Mouse (Mus musculus): Measurements from ENCODE around the gene Syne2. TPM values are rescaled to one million over a fixed set of nuclear protein-coding genes. Genes with fewer than 3 reads are reported as not detected.

Gene Syne2
- polyA plus RNA-seq, 1 experiment from 2014 or later: 42.6 TPM

DNA sequence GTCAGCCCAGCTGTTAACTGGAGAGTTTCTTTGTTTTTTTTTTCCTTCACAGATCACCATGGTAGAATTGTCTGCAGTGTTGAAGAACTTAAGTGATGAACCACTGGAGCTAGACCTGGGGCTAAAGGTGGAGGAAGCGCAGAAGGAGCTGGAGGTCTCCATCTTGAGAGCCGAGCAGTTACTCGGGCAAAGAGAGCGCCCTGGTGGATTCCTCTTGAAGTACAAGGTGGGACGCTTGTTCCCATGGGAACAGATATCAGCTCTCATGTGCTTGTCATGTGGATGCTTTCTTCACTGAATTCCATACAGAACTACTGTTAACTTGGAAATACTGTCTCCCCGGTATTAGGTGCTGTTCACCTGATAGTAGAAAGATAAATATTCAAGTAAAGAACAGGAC, 101.0 kb downstream of the Syne2 start:
- Histone ChIP-seq H3K4me3 (ENCODE audit: low read length) (no peak overlapping the region), H3K9me3 (ENCODE audit: control insufficient read depth, low read length) (no peaks in the 10 kb centered on the region), H3K4me1 (ENCODE audit: control insufficient read depth, insufficient read depth, low read depth, low read length) (no peaks in the 10 kb centered on the region), H3K9ac (ENCODE audit: low read depth, low read length) (no peak overlapping the region), H3K27me3 (replicated peaks; ENCODE audit: control insufficient read depth, insufficient read depth, low read length) (no peaks in the 10 kb centered on the region), H3K4me2 (ENCODE audit: low read length) (no peak overlapping the region), H3K27ac (ENCODE audit: low read depth, low read length) (no peak overlapping the region), H3K36me3 (ENCODE audit: control insufficient read depth, insufficient read depth, low read length) (peaks cover 3% of the 10 kb centered on the region; the same call in 1 of the 2 replicates)
- no peak for ATAC-seq
- 60% methylated on average over 6 of the region's 6 CpGs for WGBS

DNA sequence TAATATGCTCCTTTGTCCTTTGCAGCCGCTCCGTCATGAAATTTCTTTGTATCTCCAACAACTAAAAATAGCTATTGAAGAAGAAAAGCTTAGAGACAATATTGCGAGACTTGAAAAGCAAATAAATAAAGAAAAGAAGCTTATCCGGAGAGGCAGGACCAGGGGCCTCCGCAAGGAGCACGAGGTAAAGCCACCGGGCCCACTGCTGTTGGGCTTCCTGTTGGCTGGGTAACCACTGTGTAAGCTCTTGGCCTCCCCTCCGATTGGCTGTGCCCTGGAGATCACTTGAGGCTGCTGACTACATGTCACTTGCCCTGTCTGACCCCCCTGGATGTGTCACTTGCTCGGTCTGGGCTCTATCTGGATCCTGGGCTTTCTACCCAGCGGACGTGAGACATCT, 105.0 kb downstream of the Syne2 start:
- Histone ChIP-seq H3K4me1 (ENCODE audit: control insufficient read depth, insufficient read depth, low read depth, low read length) (no peaks in the 10 kb centered on the region), H3K27me3 (replicated peaks; ENCODE audit: control insufficient read depth, insufficient read depth, low read length) (no peaks in the 10 kb centered on the region), H3K36me3 (ENCODE audit: control insufficient read depth, insufficient read depth, low read length) (no peaks in the 10 kb centered on the region; the same call in 1 of the 2 replicates), H3K4me3 (ENCODE audit: low read length) (no peak overlapping the region), H3K27ac (ENCODE audit: low read depth, low read length) (no peak overlapping the region), H3K9ac (ENCODE audit: low read depth, low read length) (no peak overlapping the region), H3K9me3 (ENCODE audit: control insufficient read depth, low read length) (no peaks in the 10 kb centered on the region), H3K4me2 (ENCODE audit: low read length) (no peak overlapping the region)
- 45% methylated on average over 11 of the region's 11 CpGs for WGBS
- peak; percentile 52; the same call in 1 of the 2 replicates for ATAC-seq

DNA sequence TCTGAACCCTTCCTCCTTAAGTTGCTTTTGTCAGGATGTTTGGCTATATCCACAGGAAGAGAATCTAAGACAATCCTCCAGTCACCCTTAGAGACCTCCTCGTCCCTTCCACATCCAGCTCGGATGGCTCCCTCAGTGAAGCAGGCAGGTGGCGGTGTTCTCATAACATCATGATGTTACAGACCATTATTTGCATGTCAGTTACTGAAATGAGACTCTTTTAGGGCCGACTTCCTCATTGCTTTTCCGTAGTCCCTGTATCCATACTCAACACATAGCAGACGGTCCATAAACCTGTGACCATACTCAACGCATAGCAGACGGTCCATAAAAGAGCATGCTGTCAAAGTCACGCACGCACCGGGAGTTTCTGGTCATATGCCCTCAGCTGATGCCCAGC, 106.9 kb downstream of the Syne2 start:
- H3K27ac ChIP-seq (ENCODE audit: low read depth, low read length): no peak overlapping the region
- H3K4me2 ChIP-seq (ENCODE audit: low read length): no peak overlapping the region
- H3K4me3 ChIP-seq (ENCODE audit: low read length): no peak overlapping the region
- no peaks in the 10 kb centered on the region for H3K27me3 ChIP-seq (replicated peaks; ENCODE audit: control insufficient read depth, insufficient read depth, low read length)
- no peaks in the 10 kb centered on the region for H3K4me1 ChIP-seq (ENCODE audit: control insufficient read depth, insufficient read depth, low read depth, low read length)
- ATAC-seq: no peak
- no peak overlapping the region for H3K9ac ChIP-seq (ENCODE audit: low read depth, low read length)
- no peaks in the 10 kb centered on the region; the same call in 1 of the 2 replicates for H3K36me3 ChIP-seq (ENCODE audit: control insufficient read depth, insufficient read depth, low read length)
- H3K9me3 ChIP-seq (ENCODE audit: control insufficient read depth, low read length): no peaks in the 10 kb centered on the region
- 93% methylated on average over 11 of the region's 11 CpGs for WGBS

- Histone ChIP-seq H3K4me3 (ENCODE audit: low read length) (no peak overlapping the region), H3K9ac (ENCODE audit: low read depth, low read length) (no peak overlapping the region), H3K4me1 (ENCODE audit: control insufficient read depth, insufficient read depth, low read depth, low read length) (no peaks in the 10 kb centered on the region), H3K4me2 (ENCODE audit: low read length) (no peak overlapping the region), H3K27ac (ENCODE audit: low read depth, low read length) (no peak overlapping the region), H3K9me3 (ENCODE audit: control insufficient read depth, low read length) (no peaks in the 10 kb centered on the region), H3K27me3 (replicated peaks; ENCODE audit: control insufficient read depth, insufficient read depth, low read length) (no peaks in the 10 kb centered on the region), H3K36me3 (ENCODE audit: control insufficient read depth, insufficient read depth, low read length) (peaks cover 6% of the 10 kb centered on the region)
- WGBS: 100% methylated on average over 1 of the region's 1 CpGs
- no peak for ATAC-seq
Measured at GRCm38 (mm10) chr12:75927596-75927995, 109.7 kb downstream of the Syne2 start.

GRCm38 (mm10) chr12:75933561-75933960, 115.6 kb downstream of the Syne2 start:
- WGBS: 88% methylated on average over 4 of the region's 4 CpGs
- no peaks in the 10 kb centered on the region for H3K4me1 ChIP-seq (ENCODE audit: control insufficient read depth, insufficient read depth, low read depth, low read length)
- H3K9ac ChIP-seq (ENCODE audit: low read depth, low read length): no peak overlapping the region
- H3K9me3 ChIP-seq (ENCODE audit: control insufficient read depth, low read length): no peaks in the 10 kb centered on the region
- H3K4me2 ChIP-seq (ENCODE audit: low read length): no peak overlapping the region
- H3K36me3 ChIP-seq (ENCODE audit: control insufficient read depth, insufficient read depth, low read length): peaks cover 6% of the 10 kb centered on the region
- H3K4me3 ChIP-seq (ENCODE audit: low read length): no peak overlapping the region
- no peak for ATAC-seq
- H3K27me3 ChIP-seq (replicated peaks; ENCODE audit: control insufficient read depth, insufficient read depth, low read length): no peaks in the 10 kb centered on the region
- no peak overlapping the region for H3K27ac ChIP-seq (ENCODE audit: low read depth, low read length)

DNA sequence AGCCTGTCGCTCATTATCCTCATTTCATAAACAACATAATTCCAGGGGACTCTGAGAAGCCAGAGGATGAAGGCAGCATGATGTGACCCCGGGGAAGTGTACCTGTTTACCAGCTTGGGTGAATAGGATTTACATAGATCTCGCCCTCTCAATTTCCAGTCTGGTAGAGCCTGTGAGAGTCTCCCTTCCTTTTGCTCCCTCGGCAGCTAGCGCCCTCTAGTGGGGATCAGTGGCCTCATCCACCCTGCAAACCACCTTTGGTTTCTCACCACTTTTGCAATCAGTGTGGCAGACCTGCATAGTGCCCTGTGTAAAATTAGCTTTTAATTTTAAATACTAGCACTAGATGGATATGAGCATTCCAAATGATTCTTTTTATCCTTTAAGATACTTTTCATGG, 133.4 kb downstream of the Syne2 start:
- H3K36me3 ChIP-seq (ENCODE audit: control insufficient read depth, insufficient read depth, low read length): peaks cover 13% of the 10 kb centered on the region

DNA sequence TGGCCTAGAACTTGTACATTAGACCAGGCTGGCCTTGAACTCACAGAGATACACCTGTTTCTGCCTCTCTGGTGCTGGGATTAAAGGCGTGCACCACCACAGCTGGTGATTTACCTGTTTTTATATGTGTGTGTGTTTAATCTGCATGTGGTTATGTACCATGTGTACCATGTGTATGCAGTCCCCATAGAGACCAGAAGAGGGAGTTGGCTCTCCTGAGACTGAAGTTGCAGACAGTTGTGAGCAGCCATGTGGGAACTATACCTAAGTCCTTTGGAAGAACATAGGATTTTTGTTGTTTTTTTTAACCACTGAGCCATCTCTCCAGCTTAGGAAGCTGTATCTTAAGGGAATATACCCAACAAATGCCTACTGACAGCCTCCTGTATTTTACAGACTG, 134.1 kb downstream of the Syne2 start:
- no peak overlapping the region for H3K9ac ChIP-seq (ENCODE audit: low read depth, low read length)
- 95% methylated on average over 1 of the region's 1 CpGs for WGBS
- no peaks in the 10 kb centered on the region for H3K4me1 ChIP-seq (ENCODE audit: control insufficient read depth, insufficient read depth, low read depth, low read length)
- H3K36me3 ChIP-seq (ENCODE audit: control insufficient read depth, insufficient read depth, low read length): peaks cover 10% of the 10 kb centered on the region
- no peak overlapping the region for H3K27ac ChIP-seq (ENCODE audit: low read depth, low read length)
- H3K9me3 ChIP-seq (ENCODE audit: control insufficient read depth, low read length): no peaks in the 10 kb centered on the region
- ATAC-seq: no peak
- H3K27me3 ChIP-seq (replicated peaks; ENCODE audit: control insufficient read depth, insufficient read depth, low read length): no peaks in the 10 kb centered on the region
- no peak overlapping the region for H3K4me3 ChIP-seq (ENCODE audit: low read length)
- H3K4me2 ChIP-seq (ENCODE audit: low read length): no peak overlapping the region

More for the DNA sequence above, 133.4 kb downstream of the Syne2 start:
- 66% methylated on average over 5 of the region's 5 CpGs for WGBS
- Histone ChIP-seq H3K4me1 (ENCODE audit: control insufficient read depth, insufficient read depth, low read depth, low read length) (no peaks in the 10 kb centered on the region), H3K4me2 (ENCODE audit: low read length) (no peak overlapping the region), H3K4me3 (ENCODE audit: low read length) (no peak overlapping the region), H3K27me3 (replicated peaks; ENCODE audit: control insufficient read depth, insufficient read depth, low read length) (no peaks in the 10 kb centered on the region), H3K27ac (ENCODE audit: low read depth, low read length) (no peak overlapping the region), H3K9ac (ENCODE audit: low read depth, low read length) (no peak overlapping the region), H3K9me3 (ENCODE audit: control insufficient read depth, low read length) (no peaks in the 10 kb centered on the region)
- no peak for ATAC-seq

GRCm38 (mm10) chr12:75966441-75967195, 148.7 kb downstream of the Syne2 start:
- Histone ChIP-seq H3K4me3 (ENCODE audit: low read length) (no peak overlapping the region), H3K36me3 (ENCODE audit: control insufficient read depth, insufficient read depth, low read length) (no peaks in the 10 kb centered on the region)
- 95% methylated on average over 24 of the region's 24 CpGs for WGBS

DNA sequence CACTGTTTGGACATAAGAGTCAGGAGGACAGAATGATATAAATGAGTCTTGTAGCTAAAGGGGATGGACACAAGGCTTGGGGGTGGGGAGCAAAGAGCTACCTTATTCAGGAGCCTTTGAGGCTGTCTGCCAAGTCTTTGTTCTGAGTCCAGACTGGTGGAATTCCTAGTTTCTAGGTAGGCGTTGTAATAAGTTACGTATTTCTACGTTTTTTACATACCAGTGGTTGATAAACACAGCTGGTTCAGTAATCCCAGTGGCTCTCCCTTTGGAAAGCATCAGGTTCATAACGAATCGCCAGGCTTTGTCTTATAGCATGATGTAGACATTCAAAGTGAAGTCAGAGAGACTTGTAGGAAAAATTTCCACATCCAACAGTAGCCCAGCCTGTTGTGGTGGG, 161.1 kb downstream of the Syne2 start:
- Histone ChIP-seq H3K36me3 (ENCODE audit: control insufficient read depth, insufficient read depth, low read length) (0 out of 2 replicates have a peak, but pooled peaks cover 2% of the 10 kb centered on the region), H3K4me3 (ENCODE audit: low read length) (no peak overlapping the region), H3K4me1 (ENCODE audit: control insufficient read depth, insufficient read depth, low read depth, low read length) (no peaks in the 10 kb centered on the region), H3K27me3 (replicated peaks; ENCODE audit: control insufficient read depth, insufficient read depth, low read length) (no peaks in the 10 kb centered on the region), H3K9me3 (ENCODE audit: control insufficient read depth, low read length) (no peaks in the 10 kb centered on the region), H3K9ac (ENCODE audit: low read depth, low read length) (no peak overlapping the region), H3K27ac (ENCODE audit: low read depth, low read length) (no peak overlapping the region), H3K4me2 (ENCODE audit: low read length) (no peak overlapping the region)
- WGBS: 88% methylated on average over 5 of the region's 5 CpGs
- ATAC-seq: no peak

More at GRCm38 (mm10) chr12:75966441-75967195, 148.7 kb downstream of the Syne2 start:
- Histone ChIP-seq H3K4me2 (ENCODE audit: low read length) (no peak overlapping the region), H3K27ac (ENCODE audit: low read depth, low read length) (no peak overlapping the region), H3K9ac (ENCODE audit: low read depth, low read length) (no peak overlapping the region), H3K4me1 (ENCODE audit: control insufficient read depth, insufficient read depth, low read depth, low read length) (no peaks in the 10 kb centered on the region), H3K9me3 (ENCODE audit: control insufficient read depth, low read length) (no peaks in the 10 kb centered on the region), H3K27me3 (replicated peaks; ENCODE audit: control insufficient read depth, insufficient read depth, low read length) (no peaks in the 10 kb centered on the region)
- no peak for ATAC-seq
